Mouse (Mus musculus) intestine, postnatal 0 days (tissue): Measurements from ENCODE around the gene Nudc. TPM values are rescaled to one million over a fixed set of nuclear protein-coding genes. Genes with fewer than 3 reads are reported as not detected.
"Not testable (repeated sequence)": the region's sequence is repeated elsewhere in the genome, so short reads cannot be mapped to it uniquely, and the experiment has no call there.

Experiments
- ATAC-seq: fragments of 200-750 bp; cut with Nextera tagmentation; 2 replicates; pipeline ENCODE4 v1.8.0; 2017; ENCODE audit warnings: mild to moderate bottlenecking, moderate TSS enrichment, moderate library complexity
- H3K27ac ChIP-seq: fragments of 300-500 bp; sonication (generic); 2 replicates; pipeline ENCODE4 v1.5.1; 2014; ENCODE audit warnings: mild to moderate bottlenecking, low read depth, low read length, moderate library complexity
- H3K27me3 ChIP-seq: fragments of 300-500 bp; sonication (generic); replicated peaks from 2 replicates; pipeline ENCODE4 v1.6.1; 2014; ENCODE audit warnings: low read length, mixed read lengths; ENCODE audit not compliant: control insufficient read depth, insufficient read depth
- H3K36me3 ChIP-seq: fragments of 300-500 bp; sonication (generic); 2 replicates; pipeline ENCODE4 v1.6.1; 2014; ENCODE audit warnings: mild to moderate bottlenecking, moderate library complexity; ENCODE audit not compliant: control insufficient read depth, insufficient read depth
- H3K4me1 ChIP-seq: fragments of 300-500 bp; sonication (generic); replicated peaks from 2 replicates; pipeline ENCODE4 v1.6.1; 2014; ENCODE audit warnings: antibody characterized with exemption, low read length, mixed read lengths; ENCODE audit not compliant: control insufficient read depth, insufficient read depth
- H3K4me2 ChIP-seq: fragments of 300-500 bp; sonication (generic); replicated peaks from 2 replicates; pipeline ENCODE4 v1.6.1; 2014; ENCODE audit warnings: low read depth, mild to moderate bottlenecking, moderate library complexity
- H3K4me3 ChIP-seq: fragments of 300-500 bp; sonication (generic); 2 replicates; pipeline ENCODE4 v1.5.1; 2014; ENCODE audit warnings: low read depth, low read length
- H3K9ac ChIP-seq: fragments of 300-500 bp; sonication (generic); 2 replicates; pipeline ENCODE4 v1.6.1; 2014; ENCODE audit warnings: mild to moderate bottlenecking, low read depth, low read length
- H3K9me3 ChIP-seq: fragments of 300-500 bp; sonication (generic); 2 replicates; pipeline ENCODE4 v1.6.1; 2016; ENCODE audit warnings: mixed run types; ENCODE audit not compliant: control insufficient read depth
- CTCF ChIP-seq: sonication (generic); IDR thresholded peaks from 2 replicates; pipeline ENCODE4 v1.5.1; 2016; ENCODE audit warnings: low read depth, mild to moderate bottlenecking, control low read depth, antibody characterized with exemption, moderate library complexity
- WGBS: fragments of 180-500 bp; shearing (Covaris S2); extraction: QIAGEN DNeasy Blood & Tissue Kit; methylation state at CpG from one replicate; pipeline ENCODE4 v1.1.7; 2014; 5-methylcytosine and 5-hydroxymethylcytosine counted together
- polyA plus RNA-seq: library from polyadenylated mRNA; unstranded; fragments of >200 nt; fragmentation: Nextera tagmentation; extraction: Ambion mirVana; gene quantifications from 2 replicates; pipeline ENCODE4 v1.2.1, GENCODE M21; 2015

The Nudc gene
- polyA plus RNA-seq, 1 experiment from 2014 or later, result 125 TPM

DNA sequence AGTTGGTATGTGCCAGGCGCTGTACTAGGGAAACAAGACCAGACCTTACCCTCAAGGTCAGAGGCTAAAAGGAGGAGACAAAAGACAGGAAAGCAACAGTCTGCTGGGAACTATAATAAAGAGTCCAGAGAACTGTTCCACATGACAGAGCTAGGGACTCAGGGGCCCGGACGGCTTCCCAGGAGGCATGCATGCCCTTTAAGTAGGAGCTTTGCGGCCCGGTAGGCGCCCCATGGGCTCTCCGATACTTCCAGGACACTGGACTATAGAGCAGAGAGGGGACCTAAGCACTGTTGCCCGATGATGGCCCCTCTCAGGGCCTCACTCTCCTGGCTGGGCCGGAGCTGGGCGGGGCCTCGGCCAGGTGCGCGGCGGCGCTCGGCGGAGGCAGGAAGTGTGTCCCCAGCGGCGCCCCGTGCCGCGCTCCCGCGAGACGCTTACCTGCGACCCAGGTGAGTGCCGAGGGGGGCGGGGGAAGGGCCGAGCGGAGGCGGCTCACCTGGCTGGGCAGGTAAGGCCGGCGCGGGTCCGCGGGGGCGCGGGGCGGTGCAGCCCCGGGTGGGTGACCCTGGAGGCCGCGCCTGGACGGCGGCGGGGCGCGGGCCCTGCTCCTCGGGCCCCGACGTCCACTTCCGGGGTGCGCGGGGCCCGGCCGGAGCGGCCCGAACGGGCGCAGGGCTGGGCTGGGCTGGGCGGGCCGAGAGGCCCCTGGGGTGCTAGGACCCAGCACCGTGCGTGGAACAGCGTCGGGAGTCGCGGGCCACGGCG lies 27.0 kb downstream of the Nudc start, which contains the start of gene Kdf1:
TSS of gene Kdf1 (plus strand) at position 363 of the 768 bp plus-strand sequence.
- Histone ChIP-seq H3K36me3 (no peaks in the 10 kb centered on the region), H3K4me2 (peak within 1 kb of the TSS; percentile 66), H3K4me3 (peak within 1 kb of the TSS; percentile 53), H3K27me3 (peaks cover 5% of the 10 kb centered on the region; the same call in 1 of the 2 replicates), H3K27ac (peak within 1 kb of the TSS; percentile 91), H3K9ac (peak within 1 kb of the TSS; percentile 72), H3K4me1 (no peaks in the 10 kb centered on the region), H3K9me3 (no peaks in the 10 kb centered on the region)
- no peak for TF ChIP-seq CTCF
- WGBS, result 2% methylated on average over 57 of the region's 69 CpGs
- peak; percentile 97 for ATAC-seq

DNA sequence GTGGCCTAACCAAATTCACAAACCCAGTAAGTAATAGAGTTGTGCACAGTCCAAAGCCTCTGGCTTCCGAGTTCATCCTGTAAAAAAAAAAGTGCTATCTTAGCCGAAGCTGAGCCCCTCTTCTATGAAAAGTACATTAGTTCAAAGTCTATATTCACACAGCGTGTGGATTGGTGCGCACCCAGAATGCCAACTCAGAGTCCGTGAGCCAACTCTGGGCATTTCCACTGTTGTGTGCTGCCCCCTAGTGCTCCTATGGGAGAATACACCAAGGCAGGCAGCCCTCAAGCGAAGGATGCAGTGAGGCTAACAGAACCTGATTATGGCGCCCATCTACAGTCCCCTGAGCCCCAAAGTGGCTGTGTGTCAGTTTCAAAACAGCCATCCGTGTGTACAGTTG lies 32.8 kb downstream of the Nudc start:
- peak; percentile 95 for TF ChIP-seq CTCF
- 7% methylated on average over 8 of the region's 8 CpGs for WGBS
- no peaks in the 10 kb centered on the region for H3K9me3 ChIP-seq
- no peaks in the 10 kb centered on the region for H3K4me1 ChIP-seq
- H3K36me3 ChIP-seq, result no peaks in the 10 kb centered on the region
- no peak overlapping the region for H3K9ac ChIP-seq
- H3K27ac ChIP-seq, result peak overlapping the region; percentile 37; the same call in 1 of the 2 replicates
- no peak overlapping the region for H3K4me2 ChIP-seq
- no peaks in the 10 kb centered on the region for H3K27me3 ChIP-seq
- no peak overlapping the region for H3K4me3 ChIP-seq
- peak; percentile 82 for ATAC-seq

- ATAC-seq, result peak; percentile 64
- H3K36me3 ChIP-seq, H3K27me3 ChIP-seq, H3K4me3 ChIP-seq, H3K4me2 ChIP-seq, H3K4me1 ChIP-seq, H3K9ac ChIP-seq, H3K9me3 ChIP-seq: not testable (repeated sequence)
- H3K27ac ChIP-seq, result peak overlapping the region; percentile 37; the same call in 1 of the 2 replicates
- WGBS, result 38% methylated on average over 4 of the region's 5 CpGs
Observed at GRCm38 (mm10) chr4:133512511-133512910, 33.3 kb downstream of the Nudc start.

- H3K9ac ChIP-seq, result no peak overlapping the region
- no peaks in the 10 kb centered on the region for H3K36me3 ChIP-seq
- H3K27me3 ChIP-seq, result no peaks in the 10 kb centered on the region
- no peak overlapping the region for H3K4me3 ChIP-seq
- 73% methylated on average over 5 of the region's 5 CpGs for WGBS
- ATAC-seq, result no peak
- no peak overlapping the region for H3K27ac ChIP-seq
- no peaks in the 10 kb centered on the region for H3K9me3 ChIP-seq
- H3K4me1 ChIP-seq, result no peaks in the 10 kb centered on the region
- TF ChIP-seq CTCF, result no peak
- no peak overlapping the region for H3K4me2 ChIP-seq
Observed at GRCm38 (mm10) chr4:133511050-133511449, 34.7 kb downstream of the Nudc start.

GRCm38 (mm10) chr4:133508990-133509389 lies 36.8 kb downstream of the Nudc start:
- no peak overlapping the region for H3K9ac ChIP-seq
- H3K27me3 ChIP-seq, result no peaks in the 10 kb centered on the region
- no peak overlapping the region for H3K4me2 ChIP-seq
- no peak overlapping the region for H3K4me3 ChIP-seq
- no peak for TF ChIP-seq CTCF
- H3K9me3 ChIP-seq, result no peaks in the 10 kb centered on the region
- no peaks in the 10 kb centered on the region for H3K36me3 ChIP-seq
- 80% methylated on average over 7 of the region's 7 CpGs for WGBS
- no peaks in the 10 kb centered on the region for H3K4me1 ChIP-seq
- ATAC-seq, result no peak
- H3K27ac ChIP-seq, result no peak overlapping the region

- Histone ChIP-seq H3K4me1 (no peaks in the 10 kb centered on the region), H3K4me2 (no peak overlapping the region), H3K4me3 (no peak overlapping the region), H3K9me3 (no peaks in the 10 kb centered on the region), H3K36me3 (no peaks in the 10 kb centered on the region), H3K9ac (no peak overlapping the region), H3K27me3 (peaks cover 14% of the 10 kb centered on the region; the same call in 1 of the 2 replicates), H3K27ac (no peak overlapping the region)
- no peak for TF ChIP-seq CTCF
- WGBS, result 63% methylated on average over 5 of the region's 5 CpGs
- ATAC-seq, result no peak
Observed at GRCm38 (mm10) chr4:133506573-133506972, 39.2 kb downstream of the Nudc start.
